Comparison of ENCODE assay signal across 8 mouse cellular contexts in genomic region chr4:72197888-72198605, GRCm38 (mm10). TPM values are rescaled to one million over a fixed set of nuclear protein-coding genes. Genes with fewer than 3 reads are reported as not detected.
DNase-seq lines count a peak whose midpoint lies in the region; ATAC-seq and TF ChIP-seq lines count a peak whose summit lies in the region.

No protein-coding gene starts in this region.

- DNase-seq in right cerebral cortex, adult 18-20 months: peak; percentile 36
- DNase-seq in right cerebral cortex, postnatal 4 days: no peak
- peak; percentile 43 to 50 for DNase-seq in cerebellum, postnatal 10 days
- DNase-seq in kidney, postnatal 0 days (ENCODE audit: low spot score): peak; percentile 60
- peak; percentile 81 for DNase-seq in lung, postnatal 14 days
- no peak for DNase-seq in MN1 (ENCODE audit: low spot score)

- H3K4me1 ChIP-seq in heart, embryonic 14.5 days (ENCODE audit: control insufficient read depth in 2 of 2, insufficient read depth in 2 of 2, low read length in 2 of 2): peaks cover 0 to 26% of the 10 kb centered on the region in 2 experiments; a peak in 3 of 4 replicates
- 0 out of 2 replicates have a peak, but pooled peaks cover 5% of the 10 kb centered on the region for H3K4me1 ChIP-seq in kidney, postnatal 0 days (replicated peaks; ENCODE audit: insufficient read depth, low read length)

- no peak overlapping the region for H3K27ac ChIP-seq in heart, embryonic 14.5 days (replicated peaks in 1 of 2; ENCODE audit: control insufficient read depth in 1 of 2, insufficient read depth in 1 of 2, low read depth in 2 of 2, low read length in 2 of 2)
- no peak overlapping the region for H3K27ac ChIP-seq in kidney, postnatal 0 days

- H3K9ac ChIP-seq in heart, embryonic 14.5 days (ENCODE audit: low read length): peak overlapping the region; percentile 44; the same call in 1 of the 2 replicates
- H3K9ac ChIP-seq in kidney, postnatal 0 days (ENCODE audit: low read depth, low read length): peak overlapping the region; percentile 81; the same call in 1 of the 2 replicates

- peak overlapping the region; percentile 15 to 73; a peak in 3 of 4 replicates for H3K4me3 ChIP-seq in heart, embryonic 14.5 days (ENCODE audit: control insufficient read depth in 1 of 2, insufficient read depth in 1 of 2, low read depth in 1 of 2, low read length in 2 of 2)
- peak overlapping the region; percentile 87 for H3K4me3 ChIP-seq in kidney, postnatal 0 days (replicated peaks; ENCODE audit: low read depth, low read length)

- 30% methylated on average over 7 of the region's 7 CpGs for WGBS in heart, embryonic 14.5 days
- WGBS in kidney, postnatal 0 days: 11% methylated on average over 7 of the region's 7 CpGs

- H3K4me2 ChIP-seq in heart, embryonic 14.5 days (ENCODE audit: low read length): peak overlapping the region; percentile 82
- H3K4me2 ChIP-seq in kidney, postnatal 0 days (ENCODE audit: low read length): peak overlapping the region; percentile 85

- 0 out of 2 replicates have a peak, but pooled peaks cover 7% of the 10 kb centered on the region for H3K36me3 ChIP-seq in heart, embryonic 14.5 days (ENCODE audit: control insufficient read depth, insufficient read depth, low read length)
- peaks cover 8% of the 10 kb centered on the region; the same call in 1 of the 2 replicates for H3K36me3 ChIP-seq in kidney, postnatal 0 days (ENCODE audit: insufficient read depth, low read length)

- no peaks in the 10 kb centered on the region for H3K9me3 ChIP-seq in heart, embryonic 14.5 days (ENCODE audit: control insufficient read depth, low read length)
- no peaks in the 10 kb centered on the region for H3K9me3 ChIP-seq in kidney, postnatal 0 days (replicated peaks; ENCODE audit: low read length)

- ATAC-seq in heart, embryonic 14.5 days (ENCODE audit: insufficient number of reproducible peaks, insufficient read depth, low FRiP score, low read depth): no peak
- no peak for ATAC-seq in kidney, postnatal 0 days (replicated peaks; ENCODE audit: low FRiP score, low read depth)
- no peak for ATAC-seq in activated CD4-positive, CD25-positive, alpha-beta regulatory T cell, adult 4 months

- no peak for TF ChIP-seq CTCF in kidney, postnatal 0 days (IDR thresholded peaks at IDR 0.05; ENCODE audit: low read depth)

- H3K27me3 ChIP-seq in heart, embryonic 14.5 days (ENCODE audit: control insufficient read depth, insufficient read depth, low read length): peaks cover 47% of the 10 kb centered on the region
- H3K27me3 ChIP-seq in kidney, postnatal 0 days (ENCODE audit: insufficient read depth, low read length): no peaks in the 10 kb centered on the region

RNA-seq across cellular contexts. Expression of gene Tle1, which starts 2.7 kb away (rescaled TPM):
- polyA plus RNA-seq in heart, embryonic 14.5 days (2014; fragmentation: Nextera tagmentation; extraction: Ambion mirVana): 7.5 and 8.7 TPM in 2 replicates
- polyA plus RNA-seq in kidney, postnatal 0 days (2015; fragmentation: Nextera tagmentation; extraction: Ambion mirVana): 23.8 and 28.3 TPM in 2 replicates
- polyA plus RNA-seq in activated CD4-positive, CD25-positive, alpha-beta regulatory T cell, adult 4 months (2017; shearing (Covaris generic)): 1 to 10 TPM in 1 of 2 experiments, under 1 TPM in 1; 0.53 to 1.1 TPM

Comparison
In these comparisons a context has a peak if more than half of its experiments do, and no peak if none do; other contexts are left out.
1. DNase-seq: peak in right cerebral cortex, adult 18-20 months (single experiment), cerebellum, postnatal 10 days (2 of 2), kidney, postnatal 0 days (single experiment) and lung, postnatal 14 days (single experiment); none in right cerebral cortex, postnatal 4 days (single experiment) and MN1 (single experiment).